Mouse (Mus musculus) testis, adult 2 months (tissue): ENCODE measurements at regions not wholly inside any gene's neighbourhood (a gene's known extent, or its start where the extent isn't known, plus 50 kb on each side); places are given as distances from the start of the nearest gene placed in this dataset.

Experiments
- CTCF ChIP-seq: fragments of 200-500 bp; IDR thresholded peaks from 2 replicates; pipeline ENCODE4 v1.5.1; 2012; ENCODE audit warnings: low read depth, mild to moderate bottlenecking, inconsistent platforms, low read length, moderate library complexity; ENCODE audit not compliant: control insufficient read depth, insufficient read depth, insufficient replicate concordance
- POLR2A ChIP-seq: fragments of 200-500 bp; IDR thresholded peaks from 2 replicates; pipeline ENCODE4 v1.6.1; 2012; ENCODE audit warnings: low read depth, mild to moderate bottlenecking, inconsistent platforms, low read length, moderate library complexity; ENCODE audit not compliant: control insufficient read depth

- TF ChIP-seq POLR2A = no peak
- no peak for TF ChIP-seq CTCF
Measured at GRCm38 (mm10) chr5:28838141-28838925, 357.5 kb upstream of the Rnf32 start.
